Mouse (Mus musculus) hindbrain, embryonic 14.5 days (tissue): ENCODE results near the gene Fam168a. TPM values are rescaled to one million over a fixed set of nuclear protein-coding genes. Genes with fewer than 3 reads are reported as not detected.
A peak's percentile ranks its signal among the peaks of the same experiment; 100 is the strongest.

Experiments used
- ATAC-seq: fragments of 200-750 bp; cut with Nextera tagmentation; 2 replicates; pipeline ENCODE4 v1.8.0; 2017; ENCODE audit warnings: moderate number of reproducible peaks, mild to moderate bottlenecking, moderate TSS enrichment, moderate library complexity; ENCODE audit not compliant: low FRiP score
- DNase-seq: peaks from one replicate; pipeline ENCODE4 v3.0.0-alpha.2; 2015; ENCODE audit warnings: low spot score
- H3K27ac ChIP-seq: fragments of 300-500 bp; sonication (generic); 2 replicates; pipeline ENCODE4 v1.5.1; 2014; ENCODE audit warnings: mild to moderate bottlenecking, moderate library complexity
- H3K27me3 ChIP-seq: fragments of 300-500 bp; sonication (generic); 2 replicates; pipeline ENCODE4 v1.6.1; 2014; ENCODE audit warnings: mild to moderate bottlenecking, low read length, mixed read lengths; ENCODE audit not compliant: control insufficient read depth, insufficient read depth
- H3K36me3 ChIP-seq: fragments of 300-500 bp; sonication (generic); replicated peaks from 2 replicates; pipeline ENCODE4 v1.6.1; 2014; ENCODE audit not compliant: control insufficient read depth, insufficient read depth
- H3K4me1 ChIP-seq: fragments of 300-500 bp; sonication (generic); replicated peaks from 2 replicates; pipeline ENCODE4 v1.6.1; 2014; ENCODE audit warnings: antibody characterized with exemption, low read length, mixed read lengths; ENCODE audit not compliant: control insufficient read depth, insufficient read depth
- H3K4me2 ChIP-seq: fragments of 300-500 bp; sonication (generic); replicated peaks from 2 replicates; pipeline ENCODE4 v1.6.1; 2014; ENCODE audit warnings: mild to moderate bottlenecking, moderate library complexity
- H3K4me3 ChIP-seq: fragments of 300-500 bp; sonication (generic); replicated peaks from 2 replicates; pipeline ENCODE4 v1.5.1; 2014; ENCODE audit warnings: mild to moderate bottlenecking, low read length
- H3K9ac ChIP-seq: fragments of 300-500 bp; sonication (generic); 2 replicates; pipeline ENCODE4 v1.6.1; 2014
- H3K9me3 ChIP-seq: fragments of 300-500 bp; sonication (generic); 2 replicates; pipeline ENCODE4 v1.6.1; 2016; ENCODE audit warnings: low read length; ENCODE audit not compliant: control insufficient read depth
- WGBS: fragments of 180-500 bp; shearing (Covaris S2); extraction: QIAGEN DNeasy Blood & Tissue Kit; methylation state at CpG from one replicate; pipeline ENCODE4 v1.1.7; 2014; 5-methylcytosine and 5-hydroxymethylcytosine counted together
- polyA plus RNA-seq: library from polyadenylated mRNA; unstranded; fragments of >200 nt; fragmentation: Nextera tagmentation; extraction: Ambion mirVana; gene quantifications from 2 replicates; pipeline ENCODE4 v1.2.1, GENCODE M21; 2014

Fam168a gene
- polyA plus RNA-seq, 1 experiment from 2014 or later = 124 TPM

DNA sequence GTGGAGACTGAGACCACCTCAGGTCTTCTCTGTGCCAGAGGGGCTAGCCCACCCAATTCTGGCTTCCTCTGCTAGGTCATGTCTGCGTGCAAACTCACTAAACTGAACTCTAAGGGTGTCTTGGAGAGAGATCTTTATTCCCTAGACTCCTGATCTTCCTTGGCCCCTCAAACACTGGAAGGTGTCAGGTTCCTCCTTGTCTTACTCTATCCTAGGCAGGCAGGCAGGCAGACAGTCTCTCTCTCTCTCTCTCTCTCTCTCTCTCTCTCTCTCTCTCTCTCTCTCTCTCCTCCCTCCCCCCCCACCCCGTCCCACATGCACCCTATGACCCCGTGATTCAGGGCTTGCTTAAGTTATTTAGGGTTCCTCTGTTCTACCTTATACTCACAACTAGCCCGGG is 155.9 kb downstream of the Fam168a start:
- 4% methylated on average over 4 of the region's 4 CpGs for WGBS
- H3K4me1 ChIP-seq = peaks cover 9% of the 10 kb centered on the region; the same call in 1 of the 2 replicates
- no peaks in the 10 kb centered on the region for H3K36me3 ChIP-seq
- DNase-seq (no peak), ATAC-seq (no peak)
- peak overlapping the region; percentile 70 for H3K9ac ChIP-seq
- peak overlapping the region; percentile 99 for H3K4me2 ChIP-seq
- no peaks in the 10 kb centered on the region for H3K27me3 ChIP-seq
- peak overlapping the region; percentile 52 for H3K4me3 ChIP-seq
- no peaks in the 10 kb centered on the region for H3K9me3 ChIP-seq
- H3K27ac ChIP-seq = no peak overlapping the region

- Histone ChIP-seq H3K4me2 (peak within 1 kb of the TSS; percentile 99), H3K27ac (peak within 1 kb of the TSS; percentile 54), H3K9ac (peak within 1 kb of the TSS; percentile 70), H3K9me3 (no peaks in the 10 kb centered on the region), H3K36me3 (no peaks in the 10 kb centered on the region), H3K4me3 (peak within 1 kb of the TSS; percentile 52), H3K27me3 (no peaks in the 10 kb centered on the region), H3K4me1 (peaks cover 7% of the 10 kb centered on the region; the same call in 1 of the 2 replicates)
- DNase-seq = peak; percentile 94
- WGBS = under 1% methylated on average over 72 of the region's 91 CpGs
- ATAC-seq = peak; percentile 90
Measured at GRCm38 (mm10) chr7:100862828-100863638, 156.6 kb downstream of the Fam168a start, which contains the start of gene Relt. Relt (minus strand) TSS chr7:100863446.

- peak; percentile 83 for DNase-seq
- WGBS = 10% methylated on average over 3 of the region's 3 CpGs
- H3K36me3 ChIP-seq = no peaks in the 10 kb centered on the region
- ATAC-seq = no peak
- peaks cover 7% of the 10 kb centered on the region; the same call in 1 of the 2 replicates for H3K4me1 ChIP-seq
- no peaks in the 10 kb centered on the region for H3K9me3 ChIP-seq
- H3K4me2 ChIP-seq = no peak overlapping the region
- H3K4me3 ChIP-seq = no peak overlapping the region
- no peak overlapping the region for H3K27ac ChIP-seq
- H3K27me3 ChIP-seq = no peaks in the 10 kb centered on the region
- H3K9ac ChIP-seq = no peak overlapping the region
Measured at GRCm38 (mm10) chr7:100866675-100867074, 160.2 kb downstream of the Fam168a start.

DNA sequence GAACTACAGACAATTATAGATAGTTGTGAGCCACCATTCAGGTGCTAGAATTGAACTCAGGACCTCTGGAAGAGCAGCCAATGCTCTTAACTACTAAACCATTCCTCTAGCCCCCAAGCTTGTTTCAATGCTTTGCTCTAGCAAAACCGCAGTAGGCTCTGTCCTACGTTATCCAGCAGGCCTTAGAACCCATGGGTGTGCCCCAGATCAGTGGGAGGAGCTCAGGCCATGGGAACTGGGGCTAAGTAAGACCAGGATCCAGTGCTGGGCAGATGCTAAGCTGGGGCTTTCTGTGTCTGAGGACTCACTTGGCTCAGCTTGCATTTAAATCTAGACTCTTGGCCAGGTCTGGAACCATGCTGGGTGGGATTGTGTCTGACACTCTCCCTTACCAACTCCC is 161.1 kb downstream of the Fam168a start:
- ATAC-seq (no peak), DNase-seq (no peak)
- Histone ChIP-seq H3K27me3 (no peaks in the 10 kb centered on the region), H3K4me2 (no peak overlapping the region), H3K4me3 (no peak overlapping the region), H3K4me1 (no peaks in the 10 kb centered on the region), H3K9me3 (no peaks in the 10 kb centered on the region), H3K36me3 (peaks cover 4% of the 10 kb centered on the region; the same call in 1 of the 2 replicates), H3K27ac (no peak overlapping the region), H3K9ac (no peak overlapping the region)
- WGBS = 67% methylated on average over 2 of the region's 2 CpGs

GRCm38 (mm10) chr7:100868551-100868950 is 162.1 kb downstream of the Fam168a start:
- no peak for ATAC-seq
- no peak overlapping the region for H3K27ac ChIP-seq
- H3K36me3 ChIP-seq = peaks cover 14% of the 10 kb centered on the region
- 78% methylated on average over 4 of the region's 4 CpGs for WGBS
- no peak overlapping the region for H3K9ac ChIP-seq
- H3K4me3 ChIP-seq = no peak overlapping the region
- no peaks in the 10 kb centered on the region for H3K9me3 ChIP-seq
- no peak overlapping the region for H3K4me2 ChIP-seq
- H3K4me1 ChIP-seq = no peaks in the 10 kb centered on the region
- no peak for DNase-seq
- no peaks in the 10 kb centered on the region for H3K27me3 ChIP-seq

DNA sequence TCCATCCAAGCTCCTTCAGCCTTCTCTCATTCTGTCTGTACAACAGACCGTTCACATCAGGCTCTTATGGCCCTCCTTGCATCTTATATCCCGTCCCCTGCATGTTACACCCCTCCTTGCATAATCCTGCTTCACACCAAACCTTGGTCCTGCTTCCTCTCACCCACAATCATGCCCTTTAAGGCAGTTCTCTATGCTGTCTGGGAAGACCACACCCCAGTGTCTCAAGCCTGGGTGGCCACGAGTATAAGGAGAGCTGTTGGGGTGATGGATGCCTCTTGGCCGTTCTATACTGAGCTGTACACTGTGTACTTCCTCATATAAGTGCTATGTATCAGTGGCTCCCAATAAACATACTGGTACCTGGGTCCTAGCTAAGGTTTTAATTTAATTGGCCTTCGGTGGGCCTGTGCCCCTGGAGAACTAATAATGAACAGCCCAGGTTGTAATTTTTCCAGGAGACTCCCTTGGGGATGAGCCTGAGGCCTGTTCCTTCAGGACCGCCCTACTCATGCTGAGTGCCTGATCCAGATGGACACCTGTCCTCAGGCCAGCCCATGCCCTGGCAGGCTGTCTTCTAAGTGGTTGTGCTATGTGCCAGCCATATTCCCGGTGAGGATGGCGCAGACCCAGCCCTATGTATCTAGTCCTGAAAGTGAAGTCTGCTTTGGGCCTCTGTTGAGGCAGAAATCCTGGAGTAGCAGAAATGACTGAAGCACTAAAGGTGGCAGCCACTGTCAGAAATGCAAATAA is 163.6 kb downstream of the Fam168a start:
- DNase-seq = no peak
- H3K27me3 ChIP-seq = no peaks in the 10 kb centered on the region
- H3K4me3 ChIP-seq = no peak overlapping the region
- ATAC-seq = no peak
- no peaks in the 10 kb centered on the region for H3K4me1 ChIP-seq
- H3K9me3 ChIP-seq = no peaks in the 10 kb centered on the region
- H3K36me3 ChIP-seq = peaks cover 26% of the 10 kb centered on the region
- 89% methylated on average over 8 of the region's 8 CpGs for WGBS
- no peak overlapping the region for H3K4me2 ChIP-seq
- H3K27ac ChIP-seq = no peak overlapping the region
- no peak overlapping the region for H3K9ac ChIP-seq

- no peak for ATAC-seq
- Histone ChIP-seq H3K36me3 (peaks cover 31% of the 10 kb centered on the region), H3K9me3 (no peaks in the 10 kb centered on the region), H3K27me3 (no peaks in the 10 kb centered on the region), H3K9ac (no peak overlapping the region), H3K4me2 (no peak overlapping the region), H3K4me3 (no peak overlapping the region), H3K27ac (no peak overlapping the region), H3K4me1 (no peaks in the 10 kb centered on the region)
- DNase-seq = no peak
- 94% methylated on average over 4 of the region's 4 CpGs for WGBS
Measured at GRCm38 (mm10) chr7:100871355-100871754, 164.9 kb downstream of the Fam168a start.

DNA sequence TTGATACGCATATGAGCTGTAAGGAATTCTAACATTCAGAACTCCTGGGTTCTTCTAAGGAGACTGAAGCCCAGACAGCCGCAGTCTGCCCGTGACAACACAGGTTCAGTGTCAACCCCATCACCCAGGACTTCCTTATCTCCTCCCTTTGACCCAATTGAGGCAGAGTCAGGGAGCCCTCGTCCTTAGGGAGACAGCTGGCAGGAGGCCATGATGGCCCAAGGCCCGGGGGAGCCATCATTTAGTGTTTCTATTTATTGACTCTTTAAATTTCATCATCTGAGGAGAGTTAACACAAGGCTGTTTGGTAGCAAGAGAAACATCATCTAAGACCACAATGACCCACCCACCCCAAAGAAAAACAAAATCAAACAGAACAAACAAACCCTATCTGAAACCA is 165.5 kb downstream of the Fam168a start:
- WGBS = 88% methylated on average over 5 of the region's 5 CpGs

DNA sequence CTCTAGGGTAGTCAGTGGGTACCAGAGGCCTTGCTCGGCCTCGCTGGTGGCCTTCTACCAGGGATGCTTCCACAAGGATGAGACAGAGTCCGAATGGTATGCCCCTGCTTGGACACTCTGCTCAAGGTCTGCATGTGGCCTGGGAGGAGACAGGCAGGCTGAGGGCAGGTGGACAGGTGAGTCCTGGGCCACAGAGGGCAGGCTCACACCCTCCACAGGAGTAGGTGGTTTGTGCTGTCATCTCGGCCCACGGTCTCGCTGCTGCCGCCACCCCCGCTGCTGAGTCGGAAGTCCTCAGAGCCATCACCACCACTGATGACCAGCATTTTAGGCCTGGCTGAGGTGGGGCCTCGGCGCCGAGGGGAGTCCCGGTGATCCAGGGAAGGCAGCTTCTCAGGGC is 166.8 kb downstream of the Fam168a start:
- Histone ChIP-seq H3K36me3 (peaks cover 46% of the 10 kb centered on the region), H3K9ac (no peak overlapping the region), H3K4me1 (no peaks in the 10 kb centered on the region), H3K9me3 (no peaks in the 10 kb centered on the region), H3K27me3 (no peaks in the 10 kb centered on the region), H3K4me3 (no peak overlapping the region), H3K27ac (no peak overlapping the region), H3K4me2 (no peak overlapping the region)
- DNase-seq (no peak), ATAC-seq (no peak)
- 93% methylated on average over 13 of the region's 13 CpGs for WGBS

More for the DNA sequence above, 165.5 kb downstream of the Fam168a start:
- Histone ChIP-seq H3K9me3 (no peaks in the 10 kb centered on the region), H3K4me1 (no peaks in the 10 kb centered on the region), H3K4me3 (no peak overlapping the region), H3K27ac (no peak overlapping the region), H3K4me2 (no peak overlapping the region), H3K36me3 (peaks cover 37% of the 10 kb centered on the region), H3K9ac (no peak overlapping the region), H3K27me3 (no peaks in the 10 kb centered on the region)
- no peak for DNase-seq
- ATAC-seq = no peak
